Mouse (Mus musculus): ENCODE data around the gene Srm. TPM values are rescaled to one million over a fixed set of nuclear protein-coding genes. Genes with fewer than 3 reads are reported as not detected.

Gene Srm
- polyA plus RNA-seq, 1 experiment, result 44.5 TPM

DNA sequence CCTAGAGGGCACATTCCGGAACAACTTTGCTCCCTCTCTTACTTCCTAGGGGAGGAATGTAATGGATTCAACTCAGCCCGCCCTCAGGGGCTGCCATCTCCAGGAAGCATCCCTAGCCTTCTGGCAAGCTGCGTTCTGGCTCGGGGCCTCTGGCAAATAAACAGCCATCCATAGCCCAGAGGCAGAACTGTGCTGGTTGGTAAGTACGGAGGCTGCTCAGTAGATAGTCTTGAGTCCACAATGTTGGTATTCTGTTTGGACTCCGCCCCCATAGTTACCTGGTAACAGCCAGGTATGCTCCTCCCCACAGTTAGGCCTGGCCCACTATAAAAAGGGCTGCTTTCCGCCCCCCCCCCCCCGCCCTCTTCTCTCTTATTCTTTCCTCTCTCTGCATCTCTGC lies 1.7 kb upstream of the Srm start:
- Histone ChIP-seq H3K4me1 (ENCODE audit: control insufficient read depth, insufficient read depth, insufficient read length, low read length) (peaks cover 7% of the 10 kb centered on the region; the same call in 1 of the 2 replicates), H3K4me3 (ENCODE audit: low read depth, low read length) (0 out of 2 replicates have a peak overlapping the region, but pooled peaks have one; percentile 14), H3K36me3 (ENCODE audit: control insufficient read depth, insufficient read depth, low read length) (peaks cover 1% of the 10 kb centered on the region; the same call in 1 of the 2 replicates), H3K27me3 (ENCODE audit: control insufficient read depth, insufficient read depth, low read length) (no peaks in the 10 kb centered on the region), H3K27ac (ENCODE audit: insufficient read depth, low read depth, low read length) (no peak overlapping the region)
- 21% methylated on average over 8 of the region's 8 CpGs for WGBS
- no peak for TF ChIP-seq CTCF (IDR thresholded peaks at IDR 0.05; ENCODE audit: extremely low read depth, insufficient read length, insufficient replicate concordance, low read depth, low read length)
- TF ChIP-seq POLR2A (IDR thresholded peaks at IDR 0.05; ENCODE audit: low read depth, low read length), result no peak

DNA sequence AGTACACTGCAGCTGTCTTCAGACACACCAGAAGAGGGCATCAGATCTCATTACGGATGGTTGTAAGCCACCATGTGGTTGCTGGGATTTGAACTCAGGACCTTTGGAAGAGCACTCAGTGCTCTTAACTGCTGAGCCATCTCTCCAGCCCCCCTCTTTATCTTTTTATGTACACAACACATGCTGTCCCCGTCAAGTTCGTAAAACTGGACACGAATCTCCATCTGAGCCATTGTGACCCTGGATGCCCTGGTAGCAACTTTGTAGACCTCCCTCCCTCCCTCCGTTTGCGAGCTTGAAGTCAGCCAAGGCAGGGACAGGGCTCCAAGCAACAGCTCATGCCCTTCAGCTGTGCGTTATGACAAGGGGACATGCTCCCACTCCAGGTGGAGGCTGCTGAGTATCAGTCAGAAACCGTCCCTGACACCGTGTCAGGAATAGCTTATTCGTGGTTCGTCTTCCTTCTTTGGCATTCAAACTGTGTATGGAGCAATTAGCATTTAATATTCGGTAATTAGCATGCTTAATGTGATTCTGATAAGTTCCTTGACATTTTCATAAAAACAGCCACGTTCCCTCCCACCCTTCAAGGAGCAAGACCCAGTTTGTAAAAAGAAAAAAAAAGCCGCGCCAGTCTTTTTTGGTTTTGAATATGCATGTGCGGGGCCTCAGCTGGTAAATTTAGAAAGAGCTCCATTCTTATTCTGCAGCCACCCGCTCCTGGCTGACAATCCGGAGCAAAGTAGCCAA lies 707 bp upstream of the Srm start:
- Histone ChIP-seq H3K27ac (ENCODE audit: insufficient read depth, low read depth, low read length) (no peak overlapping the region), H3K4me3 (ENCODE audit: low read depth, low read length) (peak overlapping the region; percentile 67), H3K4me1 (ENCODE audit: control insufficient read depth, insufficient read depth, insufficient read length, low read length) (peaks cover 7% of the 10 kb centered on the region; the same call in 1 of the 2 replicates), H3K27me3 (ENCODE audit: control insufficient read depth, insufficient read depth, low read length) (no peaks in the 10 kb centered on the region), H3K36me3 (ENCODE audit: control insufficient read depth, insufficient read depth, low read length) (peaks cover 7% of the 10 kb centered on the region; the same call in 1 of the 2 replicates)
- TF ChIP-seq CTCF (IDR thresholded peaks at IDR 0.05; ENCODE audit: extremely low read depth, insufficient read length, insufficient replicate concordance, low read depth, low read length) (no peak), POLR2A (IDR thresholded peaks at IDR 0.05; ENCODE audit: low read depth, low read length) (no peak)
- WGBS, result 2% methylated on average over 18 of the region's 18 CpGs

DNA sequence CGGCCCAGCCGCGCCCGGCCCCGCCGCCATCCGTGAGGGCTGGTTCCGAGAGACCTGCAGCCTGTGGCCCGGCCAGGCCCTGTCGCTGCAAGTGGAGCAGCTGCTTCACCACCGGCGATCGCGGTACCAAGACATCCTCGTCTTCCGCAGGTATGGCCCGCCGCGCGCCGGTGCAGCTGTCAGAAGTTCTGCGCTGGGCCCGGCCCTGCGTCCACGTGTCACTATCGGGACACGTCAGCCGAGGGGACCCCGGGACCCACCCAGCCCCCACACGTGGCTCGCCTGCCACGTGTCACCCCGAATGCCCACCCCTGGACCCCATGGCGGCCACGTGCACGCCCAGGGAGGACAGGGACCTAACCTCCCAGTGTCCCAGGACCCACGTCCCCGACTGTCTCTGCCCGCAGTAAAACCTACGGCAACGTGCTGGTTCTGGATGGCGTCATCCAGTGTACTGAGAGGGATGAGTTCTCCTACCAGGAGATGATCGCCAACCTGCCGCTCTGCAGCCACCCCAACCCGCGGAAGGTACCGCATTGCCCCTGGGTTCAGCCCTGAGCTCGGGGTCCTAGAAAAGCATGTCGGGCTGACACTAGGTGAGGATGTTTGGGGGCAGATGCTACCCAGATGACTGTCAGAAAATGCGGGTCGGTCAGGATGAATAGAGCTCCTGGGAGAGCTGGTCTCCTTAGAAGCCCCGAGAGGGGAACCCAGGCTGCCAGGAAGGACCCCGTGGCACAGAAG lies 506 bp downstream of the Srm start:
- no peaks in the 10 kb centered on the region for H3K27me3 ChIP-seq (ENCODE audit: control insufficient read depth, insufficient read depth, low read length)
- H3K4me1 ChIP-seq (ENCODE audit: control insufficient read depth, insufficient read depth, insufficient read length, low read length), result peaks cover 7% of the 10 kb centered on the region; the same call in 1 of the 2 replicates
- peaks cover 13% of the 10 kb centered on the region; the same call in 1 of the 2 replicates for H3K36me3 ChIP-seq (ENCODE audit: control insufficient read depth, insufficient read depth, low read length)
- H3K4me3 ChIP-seq (ENCODE audit: low read depth, low read length), result peak overlapping the region; percentile 89
- 1% methylated on average over 53 of the region's 53 CpGs for WGBS
- no peak overlapping the region for H3K27ac ChIP-seq (ENCODE audit: insufficient read depth, low read depth, low read length)
- TF ChIP-seq POLR2A (IDR thresholded peaks at IDR 0.05; ENCODE audit: low read depth, low read length) (no peak), CTCF (IDR thresholded peaks at IDR 0.05; ENCODE audit: extremely low read depth, insufficient read length, insufficient replicate concordance, low read depth, low read length) (no peak)

DNA sequence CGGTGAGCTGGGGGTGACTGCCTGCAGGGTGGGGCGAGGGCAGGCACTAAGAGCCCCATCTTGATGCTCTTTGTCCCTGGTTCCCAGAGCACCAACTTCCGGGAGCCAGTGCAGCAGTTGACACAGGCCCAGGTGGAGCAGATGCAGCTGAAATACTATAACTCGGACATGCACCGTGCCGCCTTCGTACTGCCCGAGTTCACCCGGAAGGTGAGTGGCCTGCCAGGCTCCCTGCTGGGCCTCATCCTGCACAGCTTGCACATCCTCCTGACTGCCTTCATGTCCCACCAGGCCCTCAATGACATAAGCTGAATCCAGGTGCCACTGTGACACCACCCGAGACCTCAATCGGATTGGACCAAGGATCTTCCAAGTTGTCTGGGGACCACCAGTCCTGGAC lies 2.7 kb downstream of the Srm start:
- H3K36me3 ChIP-seq (ENCODE audit: control insufficient read depth, insufficient read depth, low read length), result peaks cover 14% of the 10 kb centered on the region; the same call in 1 of the 2 replicates
- H3K4me1 ChIP-seq (ENCODE audit: control insufficient read depth, insufficient read depth, insufficient read length, low read length), result peaks cover 7% of the 10 kb centered on the region; the same call in 1 of the 2 replicates
- TF ChIP-seq CTCF (IDR thresholded peaks at IDR 0.05; ENCODE audit: extremely low read depth, insufficient read length, insufficient replicate concordance, low read depth, low read length) (no peak), POLR2A (IDR thresholded peaks at IDR 0.05; ENCODE audit: low read depth, low read length) (no peak)
- H3K4me3 ChIP-seq (ENCODE audit: low read depth, low read length), result no peak overlapping the region
- no peak overlapping the region for H3K27ac ChIP-seq (ENCODE audit: insufficient read depth, low read depth, low read length)
- H3K27me3 ChIP-seq (ENCODE audit: control insufficient read depth, insufficient read depth, low read length), result no peaks in the 10 kb centered on the region
- WGBS, result 91% methylated on average over 11 of the region's 11 CpGs

DNA sequence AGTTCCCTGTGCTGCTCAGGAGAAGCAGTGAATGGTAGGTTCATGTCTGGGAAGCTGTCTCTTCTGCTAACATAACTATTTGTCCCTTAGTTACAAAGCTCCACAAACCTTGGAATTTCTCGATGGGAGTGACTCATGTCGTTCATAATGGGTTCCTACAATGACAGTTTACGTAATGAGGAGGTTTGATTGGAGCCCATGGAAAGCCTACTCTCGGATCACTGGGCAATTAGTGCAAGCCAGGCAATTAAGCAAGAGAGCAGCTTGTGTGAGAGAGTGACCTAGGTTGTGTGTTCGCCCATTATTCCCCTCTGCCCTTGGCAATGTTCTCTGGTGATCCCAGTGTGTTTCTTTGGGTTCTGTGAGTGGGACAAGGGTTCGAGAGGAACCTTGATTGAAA lies 4.6 kb downstream of the Srm start:
- WGBS, result 83% methylated on average over 6 of the region's 6 CpGs

DNA sequence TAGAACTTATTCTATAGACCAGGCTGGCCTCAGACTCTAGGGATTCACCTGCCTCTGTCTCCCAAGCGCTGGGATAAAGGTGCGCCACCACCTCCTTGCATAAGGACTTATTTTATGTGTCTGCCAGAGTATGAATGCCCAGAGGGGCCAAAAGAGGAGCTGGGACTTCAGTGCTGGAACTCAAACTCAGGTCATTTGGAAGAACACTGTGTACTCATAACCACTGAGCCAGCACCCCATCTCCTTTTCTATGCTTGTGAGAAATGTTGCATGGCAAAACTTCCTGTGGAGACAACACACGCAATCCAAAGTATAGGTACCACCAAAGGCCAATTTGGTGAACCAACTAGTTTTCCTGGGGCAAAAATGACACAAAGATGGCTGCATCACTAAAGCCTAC lies 5.4 kb downstream of the Srm start:
- H3K27me3 ChIP-seq (ENCODE audit: control insufficient read depth, insufficient read depth, low read length), result no peaks in the 10 kb centered on the region
- no peak overlapping the region for H3K4me3 ChIP-seq (ENCODE audit: low read depth, low read length)
- WGBS, result 97% methylated on average over 3 of the region's 3 CpGs
- TF ChIP-seq CTCF (IDR thresholded peaks at IDR 0.05; ENCODE audit: extremely low read depth, insufficient read length, insufficient replicate concordance, low read depth, low read length), result no peak
- peaks cover 14% of the 10 kb centered on the region; the same call in 1 of the 2 replicates for H3K36me3 ChIP-seq (ENCODE audit: control insufficient read depth, insufficient read depth, low read length)
- no peak overlapping the region for H3K27ac ChIP-seq (ENCODE audit: insufficient read depth, low read depth, low read length)
- peaks cover 7% of the 10 kb centered on the region; the same call in 1 of the 2 replicates for H3K4me1 ChIP-seq (ENCODE audit: control insufficient read depth, insufficient read depth, insufficient read length, low read length)

More for the DNA sequence above, 4.6 kb downstream of the Srm start:
- Histone ChIP-seq H3K27ac (ENCODE audit: insufficient read depth, low read depth, low read length) (no peak overlapping the region), H3K36me3 (ENCODE audit: control insufficient read depth, insufficient read depth, low read length) (peaks cover 14% of the 10 kb centered on the region; the same call in 1 of the 2 replicates), H3K27me3 (ENCODE audit: control insufficient read depth, insufficient read depth, low read length) (no peaks in the 10 kb centered on the region), H3K4me1 (ENCODE audit: control insufficient read depth, insufficient read depth, insufficient read length, low read length) (peaks cover 7% of the 10 kb centered on the region; the same call in 1 of the 2 replicates), H3K4me3 (ENCODE audit: low read depth, low read length) (no peak overlapping the region)
- no peak for TF ChIP-seq POLR2A (IDR thresholded peaks at IDR 0.05; ENCODE audit: low read depth, low read length)

DNA sequence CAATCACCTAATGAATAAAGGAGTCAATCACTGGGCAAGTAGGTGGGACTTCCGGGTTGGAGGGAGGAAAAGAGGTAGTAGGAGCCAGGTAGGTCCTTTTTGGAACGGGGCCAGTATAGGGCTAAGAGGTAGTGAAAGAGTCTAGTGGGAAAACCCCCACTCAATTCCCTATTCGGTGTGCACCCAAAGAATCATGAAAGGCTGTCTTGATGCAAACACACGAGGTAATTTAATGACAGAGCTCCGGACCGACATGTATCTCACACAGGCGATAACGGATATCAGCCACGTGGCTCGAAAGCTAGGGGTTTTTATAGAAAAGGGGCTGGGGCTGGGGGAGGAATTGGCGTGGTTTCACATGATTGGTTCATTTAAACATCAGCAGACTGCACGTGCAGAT lies 7.5 kb downstream of the Srm start:
- H3K27ac ChIP-seq (ENCODE audit: insufficient read depth, low read depth, low read length), result no peak overlapping the region
- H3K36me3 ChIP-seq (ENCODE audit: control insufficient read depth, insufficient read depth, low read length), result peaks cover 14% of the 10 kb centered on the region; the same call in 1 of the 2 replicates
- H3K27me3 ChIP-seq (ENCODE audit: control insufficient read depth, insufficient read depth, low read length), result no peaks in the 10 kb centered on the region
- WGBS, result 94% methylated on average over 12 of the region's 12 CpGs
- H3K4me3 ChIP-seq (ENCODE audit: low read depth, low read length), result no peak overlapping the region
- peaks cover 3% of the 10 kb centered on the region; the same call in 1 of the 2 replicates for H3K4me1 ChIP-seq (ENCODE audit: control insufficient read depth, insufficient read depth, insufficient read length, low read length)
- no peak for TF ChIP-seq POLR2A (IDR thresholded peaks at IDR 0.05; ENCODE audit: low read depth, low read length)
- TF ChIP-seq CTCF (IDR thresholded peaks at IDR 0.05; ENCODE audit: extremely low read depth, insufficient read length, insufficient replicate concordance, low read depth, low read length), result no peak

Measured in small intestine, adult 2 months (tissue).